Mouse (Mus musculus) spleen, postnatal 4 days (tissue): Measurements from ENCODE around the gene Adam12.

Experiments
- DNase-seq, 2 experiments: peaks; one replicate each; pipeline ENCODE4 v3.0.0; 2022; ENCODE audit warnings: low spot score in 2 of 2

Gene Adam12

GRCm38 (mm10) chr7:134150305-134150704 lies 81.6 kb downstream of the Adam12 start:
- DNase-seq, result no peak

GRCm38 (mm10) chr7:134149351-134149750 lies 82.6 kb downstream of the Adam12 start:
- no peak for DNase-seq

- no peak for DNase-seq
These were observed 84.4 kb downstream of the Adam12 start for GRCm38 (mm10) chr7:134147561-134147960.

GRCm38 (mm10) chr7:134146821-134147220 lies 85.1 kb downstream of the Adam12 start:
- no peak for DNase-seq

GRCm38 (mm10) chr7:134144111-134144510 lies 87.8 kb downstream of the Adam12 start:
- no peak for DNase-seq

GRCm38 (mm10) chr7:134139291-134139949 lies 92.5 kb downstream of the Adam12 start:
- DNase-seq, result no peak

GRCm38 (mm10) chr7:134132323-134132722 lies 99.6 kb downstream of the Adam12 start:
- DNase-seq, result no peak

GRCm38 (mm10) chr7:134128087-134128522 lies 103.8 kb downstream of the Adam12 start:
- no peak for DNase-seq

GRCm38 (mm10) chr7:134121397-134121796 lies 110.5 kb downstream of the Adam12 start:
- DNase-seq, result no peak

- DNase-seq, result no peak
These were observed 116.5 kb downstream of the Adam12 start for GRCm38 (mm10) chr7:134115438-134115837.

GRCm38 (mm10) chr7:134114311-134115188 lies 117.4 kb downstream of the Adam12 start:
- no peak for DNase-seq

- no peak for DNase-seq
These were observed 118.1 kb downstream of the Adam12 start for GRCm38 (mm10) chr7:134113829-134114228.

GRCm38 (mm10) chr7:134110116-134110515 lies 121.8 kb downstream of the Adam12 start:
- DNase-seq, result no peak

- no peak for DNase-seq
These were observed 124.1 kb downstream of the Adam12 start for GRCm38 (mm10) chr7:134107849-134108248.

GRCm38 (mm10) chr7:134099010-134099409 lies 132.9 kb downstream of the Adam12 start:
- no peak for DNase-seq

- no peak for DNase-seq
These were observed 134.1 kb downstream of the Adam12 start for GRCm38 (mm10) chr7:134097861-134098260.

GRCm38 (mm10) chr7:134093871-134094270 lies 138.1 kb downstream of the Adam12 start:
- DNase-seq, result no peak

- DNase-seq, result no peak
These were observed 141.2 kb downstream of the Adam12 start for GRCm38 (mm10) chr7:134090764-134091163.

- no peak for DNase-seq
These were observed 141.7 kb downstream of the Adam12 start for GRCm38 (mm10) chr7:134090256-134090655.

- DNase-seq, result no peak
These were observed 143.2 kb downstream of the Adam12 start for GRCm38 (mm10) chr7:134088548-134089347.

GRCm38 (mm10) chr7:134085396-134085795 lies 146.6 kb downstream of the Adam12 start:
- no peak for DNase-seq

GRCm38 (mm10) chr7:134084926-134085325 lies 147.0 kb downstream of the Adam12 start:
- no peak for DNase-seq
